Mouse (Mus musculus) mouse embryonic stem cell (cell line): Measurements from ENCODE around the gene Bicral.

Source experiments
- in situ Hi-C, 2 experiments: fragments of 300-500 bp; cut with MboI; formaldehyde crosslinking; loops; 1 replicate in 1 of 2; 3 replicates in 1 of 2; pipeline ENCODE4 v1.14.3; 2019 to 2020; ENCODE audit warnings: low sequenced_read_pairs in 2 of 2, low pct_unique_long_range_greater_than_20kb in 1 of 2, mixed read lengths in 1 of 2; ENCODE audit not compliant: unreplicated experiment in 1 of 2

The Bicral gene

GRCm38 (mm10) chr17:46879841-46880311 lies 21.6 kb upstream of the Bicral start:
- in situ Hi-C loops = loop anchor here in 1 of 2 experiments (10.0 kb wide), 1 partner anchor 105 kb away; the partner anchor contains the start of gene 2310039H08Rik

GRCm38 (mm10) chr17:46877061-46877460 lies 18.8 kb upstream of the Bicral start:
- in situ Hi-C loops = no loop called here

GRCm38 (mm10) chr17:46876371-46876950 lies 18.2 kb upstream of the Bicral start:
- in situ Hi-C loops = no loop called here

GRCm38 (mm10) chr17:46875626-46876025 lies 17.3 kb upstream of the Bicral start:
- in situ Hi-C loops = no loop called here

- in situ Hi-C loops = no loop called here
Observed at GRCm38 (mm10) chr17:46874133-46874532, 15.9 kb upstream of the Bicral start.

GRCm38 (mm10) chr17:46872806-46873205 lies 14.5 kb upstream of the Bicral start:
- in situ Hi-C loops = no loop called here

- in situ Hi-C loops = no loop called here
Observed at GRCm38 (mm10) chr17:46870913-46871312, 12.6 kb upstream of the Bicral start.

- in situ Hi-C loops = no loop called here
Observed at GRCm38 (mm10) chr17:46870204-46870798, 12.0 kb upstream of the Bicral start.

- in situ Hi-C loops = no loop called here
Observed at GRCm38 (mm10) chr17:46866836-46867235, 8.6 kb upstream of the Bicral start.

- in situ Hi-C loops = no loop called here
Observed at GRCm38 (mm10) chr17:46864566-46865195, 6.4 kb upstream of the Bicral start.

GRCm38 (mm10) chr17:46860120-46860519 lies 1.8 kb upstream of the Bicral start:
- in situ Hi-C loops = no loop called here

GRCm38 (mm10) chr17:46858749-46859444 lies 615 bp upstream of the Bicral start:
- in situ Hi-C loops = no loop called here

- in situ Hi-C loops = no loop called here
Observed at GRCm38 (mm10) chr17:46857361-46857902, 850 bp downstream of the Bicral start.

GRCm38 (mm10) chr17:46856471-46857360 lies 1.6 kb downstream of the Bicral start:
- in situ Hi-C loops = no loop called here

GRCm38 (mm10) chr17:46856107-46856388 lies 2.2 kb downstream of the Bicral start:
- in situ Hi-C loops = no loop called here

- in situ Hi-C loops = no loop called here
Observed at GRCm38 (mm10) chr17:46855328-46856106, 2.8 kb downstream of the Bicral start.

- in situ Hi-C loops = no loop called here
Observed at GRCm38 (mm10) chr17:46854640-46855110, 3.6 kb downstream of the Bicral start.
